Mouse (Mus musculus) erythroblast, embryonic 14.5 days (primary cell): ENCODE measurements at regions not wholly inside any gene's neighbourhood (a gene's known extent, or its start where the extent isn't known, plus 50 kb on each side); places are given as distances from the start of the nearest gene placed in this dataset.

Experiments used
- H3K27me3 ChIP-seq: 2 replicates; pipeline ENCODE4 v1.6.1; 2012; ENCODE audit warnings: inconsistent platforms; ENCODE audit not compliant: control insufficient read depth
- H3K36me3 ChIP-seq: 2 replicates; pipeline ENCODE4 v1.6.1; 2012; ENCODE audit warnings: mild to moderate bottlenecking, inconsistent platforms; ENCODE audit not compliant: control insufficient read depth
- H3K4me1 ChIP-seq: 2 replicates; pipeline ENCODE4 v1.6.1; 2012; ENCODE audit warnings: inconsistent platforms; ENCODE audit not compliant: control insufficient read depth
- H3K4me3 ChIP-seq: replicated peaks from 2 replicates; pipeline ENCODE3; 2012; ENCODE audit warnings: moderate library complexity, mild to moderate bottlenecking, inconsistent platforms
- H3K9me3 ChIP-seq: 2 replicates; pipeline ENCODE4 v1.6.1; 2012; ENCODE audit warnings: low read length, inconsistent platforms, mixed read lengths; ENCODE audit not compliant: control insufficient read depth
- GATA1 ChIP-seq: IDR thresholded peaks from 2 replicates; pipeline ENCODE4 v1.6.1; 2012; ENCODE audit warnings: low read length, inconsistent platforms, mixed read lengths
- TAL1 ChIP-seq: IDR thresholded peaks from 3 replicates; pipeline ENCODE4 v1.6.1; 2012; ENCODE audit warnings: low read length, inconsistent platforms, mixed read lengths

- Histone ChIP-seq H3K4me3 (no peak overlapping the region), H3K9me3 (no peaks in the 10 kb centered on the region), H3K27me3 (no peaks in the 10 kb centered on the region), H3K36me3 (no peaks in the 10 kb centered on the region), H3K4me1 (no peaks in the 10 kb centered on the region)
- no peak for TF ChIP-seq TAL1
- TF ChIP-seq GATA1 = no peak
Measured at GRCm38 (mm10) chr6:50713297-50713696, 59.1 kb upstream of the Npvf start.

- no peaks in the 10 kb centered on the region for H3K4me1 ChIP-seq
- H3K9me3 ChIP-seq = no peaks in the 10 kb centered on the region
- H3K27me3 ChIP-seq = no peaks in the 10 kb centered on the region
- no peak overlapping the region for H3K4me3 ChIP-seq
- TF ChIP-seq TAL1 (no peak), GATA1 (no peak)
- H3K36me3 ChIP-seq = no peaks in the 10 kb centered on the region
Measured at GRCm38 (mm10) chr6:50718631-50719030, 64.4 kb upstream of the Npvf start.

- no peaks in the 10 kb centered on the region for H3K27me3 ChIP-seq
- no peak overlapping the region for H3K4me3 ChIP-seq
- H3K4me1 ChIP-seq = no peaks in the 10 kb centered on the region
- TF ChIP-seq GATA1 = no peak
- H3K9me3 ChIP-seq = no peaks in the 10 kb centered on the region
- H3K36me3 ChIP-seq = no peaks in the 10 kb centered on the region
Measured at GRCm38 (mm10) chr6:50720346-50720745, 66.1 kb upstream of the Npvf start.

DNA sequence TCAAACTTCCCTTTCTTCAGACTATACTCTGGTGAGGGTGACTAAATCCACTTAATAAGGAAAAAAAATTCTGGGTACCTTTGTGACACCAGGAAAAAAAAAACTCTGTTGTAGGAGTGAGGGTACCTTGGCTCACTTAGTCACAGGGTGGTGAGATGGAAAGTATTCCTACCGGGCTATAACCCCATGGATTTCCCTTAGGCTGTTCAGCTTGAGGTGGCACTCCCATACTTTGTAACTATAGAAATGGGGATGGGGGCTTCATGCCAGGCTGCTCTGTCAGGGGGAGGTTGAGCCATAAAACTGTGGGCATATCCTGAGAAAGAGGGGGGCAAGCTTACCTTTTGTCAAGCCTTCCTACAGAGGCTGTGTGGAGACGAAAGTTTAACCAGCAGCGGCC lies 71.4 kb upstream of the Npvf start:
- Histone ChIP-seq H3K4me1 (no peaks in the 10 kb centered on the region), H3K27me3 (no peaks in the 10 kb centered on the region), H3K4me3 (no peak overlapping the region), H3K36me3 (no peaks in the 10 kb centered on the region), H3K9me3 (no peaks in the 10 kb centered on the region)
- TF ChIP-seq TAL1 (no peak), GATA1 (no peak)

GRCm38 (mm10) chr6:50726166-50726591 lies 71.9 kb upstream of the Npvf start:
- TF ChIP-seq GATA1 = no peak
- TF ChIP-seq TAL1 = no peak
- no peaks in the 10 kb centered on the region for H3K27me3 ChIP-seq
- no peaks in the 10 kb centered on the region for H3K9me3 ChIP-seq
- H3K4me1 ChIP-seq = no peaks in the 10 kb centered on the region
- H3K4me3 ChIP-seq = no peak overlapping the region
- H3K36me3 ChIP-seq = no peaks in the 10 kb centered on the region

GRCm38 (mm10) chr6:50730744-50731718 lies 76.8 kb upstream of the Npvf start:
- H3K27me3 ChIP-seq = no peaks in the 10 kb centered on the region
- H3K9me3 ChIP-seq = no peaks in the 10 kb centered on the region
- H3K36me3 ChIP-seq = no peaks in the 10 kb centered on the region
- H3K4me3 ChIP-seq = no peak overlapping the region
- H3K4me1 ChIP-seq = no peaks in the 10 kb centered on the region
- TF ChIP-seq GATA1 = no peak
- no peak for TF ChIP-seq TAL1

DNA sequence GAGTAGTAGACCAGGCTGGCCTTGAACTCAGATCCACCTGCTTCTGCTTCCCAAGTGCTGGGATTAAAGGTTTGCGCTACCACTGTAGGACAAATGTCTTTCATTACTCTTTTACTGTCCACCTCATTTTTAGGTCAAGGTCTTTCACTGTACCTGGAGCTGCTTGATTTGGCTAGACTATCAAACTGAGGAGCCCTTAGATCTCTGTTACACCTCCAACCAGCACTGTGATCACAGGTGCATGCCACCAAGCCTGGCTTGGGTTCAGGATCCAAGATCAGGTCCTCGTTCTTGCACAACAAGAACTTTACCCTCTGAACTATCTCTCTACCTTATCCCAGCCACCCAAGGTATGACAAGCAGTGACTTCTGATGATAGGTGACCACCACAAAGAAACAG lies 80.5 kb upstream of the Npvf start:
- Histone ChIP-seq H3K4me3 (no peak overlapping the region), H3K36me3 (no peaks in the 10 kb centered on the region), H3K4me1 (no peaks in the 10 kb centered on the region), H3K9me3 (no peaks in the 10 kb centered on the region), H3K27me3 (no peaks in the 10 kb centered on the region)
- TF ChIP-seq TAL1 (no peak), GATA1 (no peak)

DNA sequence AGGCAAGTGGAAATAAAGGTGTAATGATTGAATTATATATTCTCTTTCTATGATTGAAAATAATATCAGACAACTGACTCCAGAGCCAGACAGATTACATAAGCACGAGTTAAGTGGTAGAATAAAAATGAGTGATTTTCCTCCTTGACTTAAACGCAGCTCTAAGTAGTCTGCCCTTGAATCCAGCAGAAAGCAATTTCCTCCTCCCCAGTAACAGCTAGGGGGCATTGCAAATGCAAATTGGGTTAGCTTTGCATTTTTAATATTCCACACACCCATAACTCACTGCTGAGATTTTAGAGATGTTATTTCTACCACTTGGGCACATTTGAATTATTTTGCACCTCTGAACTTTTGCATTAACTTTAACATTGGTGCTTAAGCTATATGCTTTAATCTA lies 81.6 kb upstream of the Npvf start:
- Histone ChIP-seq H3K4me3 (no peak overlapping the region), H3K9me3 (no peaks in the 10 kb centered on the region), H3K27me3 (no peaks in the 10 kb centered on the region), H3K36me3 (no peaks in the 10 kb centered on the region), H3K4me1 (no peaks in the 10 kb centered on the region)
- no peak for TF ChIP-seq GATA1
- no peak for TF ChIP-seq TAL1

GRCm38 (mm10) chr6:50742009-50742408 lies 87.8 kb upstream of the Npvf start:
- Histone ChIP-seq H3K27me3 (no peaks in the 10 kb centered on the region), H3K4me1 (no peaks in the 10 kb centered on the region), H3K4me3 (no peak overlapping the region), H3K36me3 (no peaks in the 10 kb centered on the region), H3K9me3 (no peaks in the 10 kb centered on the region)
- no peak for TF ChIP-seq TAL1
- no peak for TF ChIP-seq GATA1
